Mouse (Mus musculus) mesoderm, embryonic 11.5 days (tissue): ENCODE data around the gene Gfpt2.
"Not testable (repeated sequence)": the region's sequence is repeated elsewhere in the genome, so short reads cannot be mapped to it uniquely, and the experiment has no call there.

Experiments
- DNase-seq: peaks from one replicate; pipeline ENCODE4 v3.0.0-alpha.2; 2012; ENCODE audit warnings: low read depth, low spot score

Gene Gfpt2

DNA sequence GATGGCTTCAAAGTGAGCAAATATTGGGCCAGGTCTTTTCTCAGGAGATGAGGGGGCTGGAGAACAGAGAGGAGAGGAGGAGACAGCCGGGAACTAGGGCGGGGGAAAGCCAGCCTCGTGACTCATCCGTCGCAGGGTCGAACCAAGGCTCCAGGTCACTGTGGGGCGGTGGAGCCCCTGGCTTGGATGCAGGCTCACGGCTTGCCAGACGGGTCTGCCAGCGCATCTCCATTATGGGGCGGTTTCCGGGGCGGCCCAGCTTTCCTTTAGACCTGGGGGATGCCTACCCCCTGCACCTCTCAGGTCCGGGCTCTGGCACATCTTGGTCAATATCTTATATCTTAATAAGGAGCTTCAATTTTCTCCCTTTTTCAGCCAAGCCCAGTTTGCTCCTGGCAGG is 847 bp upstream of the Gfpt2 start:
- peak; percentile 15 for DNase-seq

DNA sequence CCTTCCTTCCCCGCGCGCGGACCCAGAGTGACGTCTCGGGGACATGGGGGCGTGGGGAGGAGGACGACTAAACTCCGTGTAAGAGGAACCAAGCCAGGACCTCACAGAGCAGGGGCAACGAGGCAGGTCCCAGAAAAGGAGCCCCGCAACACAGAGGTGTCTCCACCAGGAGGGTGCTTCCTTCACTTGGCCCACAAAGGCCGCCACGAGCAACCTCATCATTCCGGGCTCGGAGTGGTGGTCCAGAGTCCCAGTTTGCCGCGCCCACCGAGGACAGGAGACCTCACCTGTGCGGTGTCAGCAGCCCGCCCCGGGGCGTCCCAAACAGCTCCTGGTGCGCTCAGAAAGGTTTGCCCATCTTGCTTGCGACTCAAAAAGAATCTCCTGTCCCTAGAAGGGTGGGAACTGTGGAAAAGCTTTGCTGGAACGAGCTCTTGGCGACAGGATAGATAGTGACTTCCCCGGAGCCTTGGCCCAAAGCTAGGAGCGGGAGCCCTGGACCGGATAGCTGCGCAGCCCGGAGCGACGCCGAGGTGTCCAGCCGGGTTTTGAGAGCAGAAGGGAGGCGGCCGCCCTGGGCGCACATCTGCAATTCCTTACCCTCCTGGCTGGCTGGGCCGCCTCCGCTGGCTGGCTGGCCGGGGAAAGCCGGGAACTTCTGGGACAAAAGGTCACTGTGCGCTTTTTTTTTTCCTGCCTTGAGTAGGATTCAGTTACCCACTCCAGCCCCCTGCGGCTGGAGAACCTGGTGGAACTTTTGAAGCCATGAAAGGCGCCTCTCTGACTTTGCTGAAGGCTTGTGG is 565 bp downstream of the Gfpt2 start:
- DNase-seq: peak; percentile 61

DNA sequence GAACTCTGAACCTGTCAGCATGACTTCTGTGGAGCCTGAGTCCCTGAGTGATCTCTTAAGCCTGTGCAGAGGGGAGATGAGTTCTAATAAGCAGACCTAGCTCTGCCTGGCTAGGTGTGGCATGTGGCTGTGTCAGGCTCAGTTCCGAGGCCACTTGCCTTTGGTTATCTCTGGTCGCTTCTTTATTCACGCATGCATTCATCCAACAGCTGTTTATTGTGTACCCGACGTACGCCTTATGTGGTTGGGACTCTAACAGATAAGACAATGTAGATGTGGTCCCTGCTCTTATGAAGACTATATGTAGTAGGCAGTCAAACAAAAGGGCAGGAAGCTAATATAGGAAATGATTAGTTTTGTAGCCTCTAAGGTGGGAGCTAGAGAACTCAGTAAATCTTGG is 5.0 kb downstream of the Gfpt2 start:
- DNase-seq: no peak

DNA sequence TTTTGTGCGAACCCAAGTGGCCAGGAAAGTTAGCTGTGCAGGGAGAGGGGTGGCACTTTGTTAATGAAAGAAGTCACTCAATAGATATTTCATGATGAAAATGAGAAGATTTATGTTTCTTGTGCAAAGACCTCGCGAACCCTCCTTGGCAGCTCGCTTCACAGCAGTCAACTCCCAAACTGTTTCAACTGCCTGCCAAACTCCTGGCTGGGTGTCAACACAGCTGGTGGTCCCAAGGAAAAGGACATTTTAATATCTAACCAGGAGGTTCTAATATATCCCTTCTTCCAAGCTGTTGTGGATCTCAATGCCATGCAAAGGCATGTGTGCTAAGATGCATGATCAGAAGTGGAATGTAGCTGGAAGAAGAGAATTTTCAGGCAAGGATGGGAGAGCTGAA is 7.5 kb downstream of the Gfpt2 start:
- no peak for DNase-seq

DNA sequence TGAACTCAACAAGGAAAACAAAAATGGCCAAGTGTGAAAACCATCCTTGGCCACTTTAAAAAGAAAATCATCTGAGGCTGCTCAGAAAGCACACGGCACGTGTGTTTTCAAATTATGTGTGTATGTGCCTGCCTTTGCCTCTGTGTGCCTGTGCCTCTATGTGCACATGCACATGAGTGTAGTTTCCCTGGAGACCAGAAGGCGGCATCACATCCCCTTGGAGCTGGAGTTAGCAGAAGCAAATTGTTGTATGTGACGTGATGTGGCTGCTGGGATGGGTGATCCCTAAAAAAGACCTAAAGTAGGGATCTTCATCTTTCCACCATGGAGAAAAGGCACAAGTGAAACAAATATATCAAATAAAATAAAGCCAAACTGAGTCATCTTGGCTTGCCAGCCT is 9.8 kb downstream of the Gfpt2 start:
- DNase-seq: no peak

DNA sequence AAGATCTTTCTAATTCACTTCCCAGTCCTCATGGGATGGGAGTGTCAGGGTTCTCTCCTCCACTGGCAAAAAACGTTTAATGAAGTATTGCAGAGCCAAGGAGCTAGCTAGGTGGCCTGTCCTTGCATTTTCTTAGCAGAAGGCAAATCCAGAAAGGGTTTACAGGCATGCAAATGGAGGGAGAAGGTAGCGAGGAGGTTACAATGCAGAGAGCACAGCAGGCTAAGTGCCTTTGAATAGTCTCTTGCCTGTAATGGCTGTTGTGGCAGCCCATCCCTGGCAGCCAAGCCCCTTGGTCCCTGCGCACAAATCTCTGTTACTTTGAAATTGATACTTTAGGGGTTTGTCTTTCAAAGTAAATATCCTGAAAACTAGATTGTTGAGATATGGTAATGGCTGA is 12.2 kb downstream of the Gfpt2 start:
- DNase-seq: no peak

DNA sequence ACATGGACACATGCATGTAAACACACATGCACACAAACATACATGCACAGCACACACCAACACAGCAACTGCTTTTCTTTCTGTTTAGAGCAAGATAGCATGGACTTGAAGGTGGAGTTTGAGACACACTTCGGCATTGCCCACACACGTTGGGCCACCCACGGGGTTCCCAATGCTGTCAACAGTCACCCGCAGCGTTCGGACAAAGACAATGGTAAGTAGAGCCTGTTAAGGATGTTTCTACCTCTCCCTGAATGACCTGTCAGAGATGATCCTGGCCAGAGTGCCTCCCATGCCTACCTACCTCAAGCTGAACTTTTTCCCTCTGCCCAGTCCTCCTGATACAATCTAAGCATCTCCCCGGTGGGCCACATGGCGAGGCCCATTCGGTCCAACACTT is 15.0 kb downstream of the Gfpt2 start:
- no peak for DNase-seq

DNA sequence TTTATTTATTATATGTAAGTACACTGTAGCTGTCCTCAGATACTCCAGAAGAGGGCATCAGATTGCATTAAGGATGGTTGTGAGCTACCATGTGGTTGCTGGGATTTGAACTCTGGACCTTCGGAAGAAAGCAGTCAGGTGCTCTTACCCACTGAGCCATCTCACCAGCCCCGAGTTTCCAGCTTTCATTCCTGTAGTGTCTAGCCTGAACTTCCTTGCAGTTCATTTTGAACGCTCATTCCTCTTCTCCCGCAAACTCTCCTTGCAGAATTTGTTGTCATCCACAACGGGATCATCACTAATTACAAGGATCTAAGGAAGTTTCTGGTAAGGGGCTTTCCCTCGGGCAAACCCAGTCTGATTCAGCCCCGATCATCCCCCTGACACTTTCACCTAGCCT is 16.7 kb downstream of the Gfpt2 start:
- DNase-seq: not testable (repeated sequence)

DNA sequence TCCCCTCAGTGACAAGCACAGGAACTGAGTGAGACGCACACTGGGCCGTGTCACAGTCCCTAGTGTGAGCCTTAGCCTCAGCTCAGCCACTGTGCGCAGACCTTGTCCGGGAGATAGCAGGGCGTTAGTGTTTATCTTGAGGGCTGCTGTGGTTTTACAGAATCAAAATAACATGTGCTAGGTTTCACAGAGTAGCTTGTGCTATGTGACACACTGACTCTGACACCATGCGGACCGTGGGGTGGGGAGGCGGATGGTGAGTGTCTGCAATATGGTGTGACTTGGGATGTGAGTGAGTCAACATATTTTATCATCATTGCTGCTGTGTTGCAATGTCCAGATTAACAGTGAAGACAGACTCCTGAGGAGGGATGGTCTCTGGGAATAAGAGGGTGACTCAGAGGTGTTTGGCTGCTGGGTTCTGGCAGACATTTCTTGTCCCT is 17.1 kb downstream of the Gfpt2 start:
- DNase-seq: no peak

DNA sequence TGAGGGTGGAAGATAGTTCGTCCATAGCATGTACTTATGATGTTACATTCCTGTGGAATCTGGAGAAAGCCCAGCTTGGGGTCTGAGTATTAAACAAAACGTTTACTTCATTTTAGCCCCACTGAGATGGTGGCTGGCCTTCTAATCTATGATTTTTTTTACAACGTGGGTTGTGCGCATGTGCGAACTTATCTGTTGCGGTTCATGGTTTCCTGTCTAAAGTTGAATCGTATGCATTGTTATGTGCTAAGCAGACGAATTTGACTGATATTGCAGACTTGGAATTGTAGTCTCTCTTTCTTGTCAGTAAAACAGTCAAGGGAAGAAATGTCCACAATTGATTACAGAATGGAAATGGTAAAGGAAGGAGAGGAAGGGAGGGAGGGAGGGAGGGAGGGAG is 17.9 kb downstream of the Gfpt2 start:
- DNase-seq: no peak

DNA sequence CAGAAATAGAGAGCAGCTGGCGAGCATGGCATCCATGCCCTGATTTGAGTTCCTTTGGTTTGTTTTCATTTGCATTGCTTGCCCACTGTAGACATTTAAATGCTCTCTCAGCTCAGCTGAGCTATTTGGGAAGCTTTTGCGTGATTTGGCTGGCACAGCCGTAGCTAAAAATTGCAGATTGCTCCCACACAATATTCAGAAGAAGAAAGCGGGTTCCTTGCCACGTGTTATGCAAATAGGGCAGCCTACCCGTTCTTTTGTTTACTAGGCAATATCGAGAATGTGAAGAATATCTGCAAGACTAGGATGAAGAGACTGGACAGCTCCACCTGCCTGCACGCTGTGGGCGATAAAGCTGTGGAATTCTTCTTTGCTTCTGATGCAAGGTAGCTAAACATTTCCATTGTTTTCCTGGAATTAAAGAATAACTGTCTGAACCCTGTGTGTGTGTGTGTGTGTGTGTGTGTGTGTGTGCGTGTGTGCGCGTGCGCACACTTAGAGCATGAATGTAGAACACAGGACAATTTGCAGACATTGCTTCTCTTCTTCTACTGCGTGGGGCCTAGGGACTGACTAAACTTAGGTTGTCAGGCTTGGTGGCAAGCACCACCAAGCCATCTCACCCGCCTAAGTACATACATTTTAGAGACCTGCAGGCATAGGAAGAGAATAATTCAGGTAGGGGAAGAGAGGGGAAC is 25.0 kb downstream of the Gfpt2 start:
- DNase-seq: no peak

DNA sequence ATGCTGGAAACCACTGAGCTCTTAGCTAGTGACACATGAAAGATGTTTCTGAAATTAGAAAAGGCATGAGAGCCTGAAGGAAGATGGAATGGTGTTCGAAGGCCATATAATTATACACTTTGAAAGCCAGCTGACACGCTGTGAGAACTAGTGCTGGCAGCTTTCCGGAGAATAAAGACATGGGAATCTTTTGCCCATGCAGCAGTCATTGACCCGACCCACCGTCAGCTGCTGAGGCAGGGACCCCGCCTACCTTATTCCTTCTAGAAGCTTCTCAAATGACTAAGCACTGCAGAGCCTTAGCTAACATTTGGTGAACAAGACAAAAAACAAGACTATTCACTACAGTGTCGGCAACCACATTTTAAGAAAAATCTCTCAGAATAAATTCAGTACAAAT is 25.7 kb downstream of the Gfpt2 start:
- DNase-seq: no peak

DNA sequence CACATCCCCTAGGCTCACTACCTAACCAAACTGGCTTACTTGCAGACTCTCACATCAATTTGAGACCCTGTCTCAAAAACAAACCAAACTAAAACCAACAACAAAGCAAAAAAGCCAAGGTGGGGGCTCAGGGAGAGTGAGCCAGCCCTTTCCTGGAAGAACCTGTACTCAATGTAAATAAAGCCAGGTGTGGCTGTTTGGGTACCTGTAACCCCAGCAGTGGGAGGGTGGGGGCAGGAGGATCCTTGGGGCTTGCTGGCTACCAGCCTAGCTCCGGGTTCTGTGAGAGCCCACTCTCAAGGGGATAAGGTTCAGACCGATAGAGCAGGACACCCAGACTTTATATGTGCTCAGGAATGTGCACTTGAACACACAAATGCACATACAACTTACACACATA is 26.9 kb downstream of the Gfpt2 start:
- DNase-seq: no peak

DNA sequence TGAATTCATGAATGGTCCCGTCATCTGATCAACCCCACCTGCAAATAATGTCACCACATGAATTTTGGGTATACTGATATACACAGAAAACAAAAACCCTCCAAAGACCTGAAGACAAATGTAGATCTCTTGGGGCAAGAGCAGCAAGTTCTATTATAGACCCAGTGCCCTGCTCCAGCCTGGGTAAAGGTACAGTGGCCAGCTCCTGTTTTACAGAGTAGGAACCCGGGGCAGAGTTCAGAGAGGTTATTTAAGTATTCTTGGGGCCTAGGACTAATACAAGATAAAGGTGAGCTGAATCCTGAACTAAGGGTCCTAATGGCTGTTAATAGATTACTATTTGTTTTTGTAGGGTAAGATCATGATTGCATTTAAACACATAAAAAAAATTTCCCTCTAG is 27.6 kb downstream of the Gfpt2 start:
- DNase-seq: no peak

DNA sequence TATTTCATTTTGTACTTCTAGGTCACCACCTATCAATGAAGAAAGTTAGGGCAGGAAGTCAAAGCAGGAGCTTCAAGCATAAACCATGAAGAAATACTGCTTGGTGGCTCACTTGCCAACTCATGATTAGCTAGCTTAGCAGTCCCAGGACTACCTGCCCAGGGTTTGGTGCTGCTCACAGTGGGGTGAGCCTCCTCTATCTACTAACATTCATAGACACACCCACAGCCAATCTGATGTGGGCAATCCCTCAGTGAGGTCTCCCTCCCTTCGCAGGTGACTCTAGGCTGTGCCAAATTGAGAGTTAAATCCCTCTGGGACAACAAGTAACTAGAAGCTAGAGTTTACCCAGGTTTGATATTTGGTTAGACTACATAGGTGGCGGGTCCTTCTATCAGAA is 28.4 kb downstream of the Gfpt2 start:
- no peak for DNase-seq

DNA sequence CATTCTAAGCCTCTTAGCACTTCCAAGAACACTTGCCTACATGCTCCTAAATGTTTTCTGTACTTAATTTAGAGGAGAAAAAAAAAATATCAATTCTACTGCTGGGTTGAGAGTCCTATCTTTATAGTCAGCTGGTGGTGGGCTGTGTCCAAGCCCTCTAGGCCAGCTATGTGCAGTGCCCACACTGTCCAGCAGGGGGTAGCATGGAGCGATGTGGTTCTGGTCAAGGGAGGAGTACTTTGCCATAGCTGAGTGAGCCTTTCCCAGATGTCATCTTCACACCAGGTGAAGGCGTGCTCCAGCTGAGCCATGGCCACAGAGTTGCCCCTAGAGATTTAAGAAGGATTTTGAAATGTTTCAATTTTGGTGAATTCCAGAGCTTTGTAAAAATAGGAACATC is 30.9 kb downstream of the Gfpt2 start:
- peak; percentile 59 for DNase-seq

DNA sequence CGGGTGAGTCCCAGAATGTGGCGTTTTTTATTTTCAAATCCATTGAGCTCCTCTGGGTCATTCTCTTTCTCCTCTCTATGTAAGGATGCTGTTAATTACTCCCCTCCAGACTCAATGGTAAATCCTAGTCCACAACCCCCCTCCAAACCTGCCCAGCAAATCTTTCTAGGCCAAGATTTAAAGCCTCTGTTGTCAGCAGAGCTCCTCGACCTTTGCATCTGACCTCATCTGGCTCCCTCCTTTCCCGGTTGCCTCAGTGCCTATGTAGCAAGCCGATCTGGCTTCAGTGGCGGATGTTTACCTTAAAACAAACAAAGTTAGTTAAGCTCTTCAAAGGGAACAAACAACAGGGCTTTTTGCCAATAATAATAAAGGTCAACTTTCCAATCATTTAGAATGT is 33.3 kb downstream of the Gfpt2 start:
- DNase-seq: peak; percentile 24

DNA sequence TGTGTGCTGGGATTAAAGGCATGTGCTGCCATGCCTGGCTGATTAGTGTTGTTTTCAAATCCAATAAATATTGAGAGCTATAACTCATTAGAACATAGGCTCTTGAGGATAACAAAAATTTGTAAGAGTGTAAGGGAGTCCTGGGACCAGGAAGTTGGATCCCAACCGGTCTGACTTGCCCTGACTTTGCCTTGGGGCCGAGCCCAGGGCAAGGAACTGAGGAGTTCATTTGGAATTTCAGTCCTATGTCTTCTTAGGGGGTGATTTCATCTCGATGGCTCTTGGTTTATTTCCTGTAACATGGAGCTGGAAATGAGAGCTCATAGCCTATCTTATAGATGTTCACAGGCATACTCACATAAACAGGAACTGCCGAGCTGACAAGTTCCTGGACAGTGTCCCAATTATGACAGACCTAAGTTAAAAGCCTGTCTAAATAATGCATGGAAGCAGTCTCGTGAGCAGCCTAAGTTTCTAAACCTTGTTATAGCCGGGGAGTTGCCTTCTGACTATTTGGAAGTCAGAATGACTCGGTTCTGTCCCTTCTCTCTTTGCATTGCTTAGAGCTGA is 35.3 kb downstream of the Gfpt2 start:
- no peak for DNase-seq

DNA sequence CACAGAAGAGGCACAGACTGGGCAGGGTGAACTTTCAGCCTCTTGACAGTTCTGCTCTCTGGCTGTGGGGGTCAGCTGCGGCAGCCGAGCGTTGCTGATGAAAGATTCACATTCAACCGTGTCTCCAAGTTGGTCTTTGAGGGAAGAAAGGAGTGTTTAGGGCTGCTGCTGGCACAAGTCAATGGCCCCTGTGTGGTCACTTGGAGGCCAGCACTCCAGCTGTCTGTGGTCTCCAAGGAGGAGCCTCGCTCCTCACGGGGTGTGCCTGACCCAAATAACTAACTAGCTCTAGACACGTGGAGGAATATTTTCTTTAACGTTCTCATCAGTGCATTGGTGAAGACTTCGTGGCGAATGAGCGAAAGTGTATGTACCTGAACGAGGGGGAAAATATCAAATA is 38.0 kb downstream of the Gfpt2 start:
- DNase-seq: no peak

DNA sequence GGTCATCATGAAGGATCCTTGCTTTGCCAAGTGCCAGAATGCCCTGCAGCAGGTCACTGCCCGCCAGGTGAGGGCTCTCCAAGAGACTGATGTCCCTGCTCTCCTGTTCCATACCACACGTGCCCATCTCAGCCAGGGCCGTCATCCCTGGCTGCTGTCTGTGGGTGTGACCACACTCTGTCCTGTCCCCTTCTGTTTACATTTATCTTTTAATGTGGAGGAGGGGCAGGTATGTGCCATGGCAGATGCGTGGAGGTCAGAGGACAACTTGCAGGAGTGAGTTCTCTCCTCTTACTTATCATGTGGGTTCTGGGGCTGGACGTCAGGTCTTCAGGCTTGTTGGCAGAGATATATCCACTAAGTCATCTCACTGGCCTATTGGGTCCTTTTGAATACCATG is 39.0 kb downstream of the Gfpt2 start:
- no peak for DNase-seq

DNA sequence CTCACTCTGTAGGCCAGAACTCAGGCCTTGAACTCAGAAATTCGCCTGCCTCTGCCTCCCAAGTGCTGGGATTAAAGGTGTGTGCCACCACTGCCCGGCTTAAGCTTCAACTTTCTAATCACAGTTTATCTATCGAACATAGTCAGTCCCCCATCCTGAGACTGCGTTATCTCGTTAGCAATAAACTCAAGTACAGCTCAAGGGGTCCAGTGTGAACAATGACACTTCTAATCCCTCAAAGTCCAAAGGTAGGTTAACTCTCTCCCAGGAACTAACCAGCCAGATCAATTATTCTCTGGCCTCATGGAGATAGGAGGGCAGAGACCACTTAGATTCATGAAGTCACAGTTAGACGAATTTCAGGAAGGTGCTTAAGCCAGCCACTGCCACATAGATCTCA is 40.3 kb downstream of the Gfpt2 start:
- DNase-seq: no peak

DNA sequence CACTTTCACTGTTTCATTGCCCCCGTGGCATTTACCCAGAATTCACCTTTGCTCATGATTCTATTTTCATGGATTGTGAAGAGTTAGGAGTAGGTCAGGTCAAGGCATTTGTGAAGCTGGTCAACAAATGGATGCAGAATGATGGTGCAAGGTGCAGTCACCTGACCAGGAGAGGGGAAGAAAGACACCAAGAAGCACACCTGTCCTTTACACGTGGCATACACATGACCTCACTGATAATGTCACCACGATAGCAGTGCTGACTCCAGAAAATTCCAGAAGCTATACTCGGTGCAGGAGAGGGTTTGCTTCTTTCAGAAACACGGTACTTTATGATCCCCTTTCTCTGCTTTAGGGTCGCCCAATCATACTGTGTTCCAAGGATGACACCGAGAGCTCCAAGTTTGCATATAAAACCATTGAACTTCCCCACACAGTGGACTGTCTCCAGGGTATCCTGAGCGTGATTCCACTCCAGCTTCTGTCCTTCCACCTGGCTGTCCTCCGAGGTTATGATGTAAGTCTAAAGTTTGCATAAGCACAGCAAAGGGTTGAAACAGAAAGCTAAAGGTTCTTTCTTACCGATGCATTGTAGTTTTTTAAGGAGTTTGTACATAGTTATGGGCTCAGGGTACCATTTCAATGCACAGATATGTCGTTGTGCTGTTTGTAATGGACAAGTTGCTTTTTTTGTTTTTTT is 41.4 kb downstream of the Gfpt2 start:
- no peak for DNase-seq
